Mouse (Mus musculus): ENCODE data around the gene Emc7.
"Not testable (repeated sequence)": the region's sequence is repeated elsewhere in the genome, so short reads cannot be mapped to it uniquely, and the experiment has no call there.

DNA sequence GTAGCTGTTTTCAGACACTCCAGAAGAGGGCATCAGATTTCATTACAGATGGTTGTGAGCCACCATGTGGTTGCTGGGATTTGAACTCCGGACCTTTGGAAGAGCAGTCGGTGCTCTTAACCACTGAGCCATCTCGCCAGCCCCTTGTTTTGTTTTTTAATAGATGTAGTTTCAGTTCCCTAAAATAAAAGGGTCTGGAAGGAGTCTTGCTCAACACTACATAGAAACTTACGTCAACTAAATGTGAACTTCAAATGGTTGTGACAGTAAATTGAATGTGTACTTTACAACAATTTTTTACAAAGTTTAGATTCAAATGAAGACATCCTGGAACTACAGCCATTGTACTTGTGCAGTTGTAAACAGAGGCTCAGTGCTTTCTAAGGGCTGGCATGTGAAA lies 6.8 kb upstream of the Emc7 start:
- not testable (repeated sequence) for TF ChIP-seq CTCF (IDR thresholded peaks at IDR 0.05 in 2 of 3, conservative IDR thresholded peaks at IDR 0.05 in 1 of 3; ENCODE audit: control insufficient read depth in 1 of 3, insufficient read depth in 1 of 3, low read depth in 2 of 3, low read length in 3 of 3, poor library complexity in 1 of 3, severe bottlenecking in 1 of 3); ETS1 (IDR thresholded peaks at IDR 0.05; ENCODE audit: low read depth, low read length); ZC3H11A (IDR thresholded peaks at IDR 0.05; ENCODE audit: low read depth, low read length); BHLHE40 (IDR thresholded peaks at IDR 0.05; ENCODE audit: borderline replicate concordance, low read depth, low read length); POLR2AphosphoS5 (IDR thresholded peaks at IDR 0.05; ENCODE audit: borderline replicate concordance, low read depth, low read length); GATA1 (IDR thresholded peaks at IDR 0.05; ENCODE audit: low read depth, low read length); POLR2A (IDR thresholded peaks at IDR 0.05; ENCODE audit: control insufficient read depth in 1 of 2, insufficient read depth in 1 of 2, low read depth in 1 of 2, low read length in 2 of 2, poor library complexity in 1 of 2); RCOR1 (IDR thresholded peaks at IDR 0.05; ENCODE audit: low read depth, low read length)
